Mouse (Mus musculus): ENCODE measurements around the gene Cbx1. TPM values are rescaled to one million over a fixed set of nuclear protein-coding genes. Genes with fewer than 3 reads are reported as not detected.
"Not testable (repeated sequence)": the region's sequence is repeated elsewhere in the genome, so short reads cannot be mapped to it uniquely, and the experiment has no call there.

Gene Cbx1
- polyA plus RNA-seq, 1 experiment = 51.4 TPM

DNA sequence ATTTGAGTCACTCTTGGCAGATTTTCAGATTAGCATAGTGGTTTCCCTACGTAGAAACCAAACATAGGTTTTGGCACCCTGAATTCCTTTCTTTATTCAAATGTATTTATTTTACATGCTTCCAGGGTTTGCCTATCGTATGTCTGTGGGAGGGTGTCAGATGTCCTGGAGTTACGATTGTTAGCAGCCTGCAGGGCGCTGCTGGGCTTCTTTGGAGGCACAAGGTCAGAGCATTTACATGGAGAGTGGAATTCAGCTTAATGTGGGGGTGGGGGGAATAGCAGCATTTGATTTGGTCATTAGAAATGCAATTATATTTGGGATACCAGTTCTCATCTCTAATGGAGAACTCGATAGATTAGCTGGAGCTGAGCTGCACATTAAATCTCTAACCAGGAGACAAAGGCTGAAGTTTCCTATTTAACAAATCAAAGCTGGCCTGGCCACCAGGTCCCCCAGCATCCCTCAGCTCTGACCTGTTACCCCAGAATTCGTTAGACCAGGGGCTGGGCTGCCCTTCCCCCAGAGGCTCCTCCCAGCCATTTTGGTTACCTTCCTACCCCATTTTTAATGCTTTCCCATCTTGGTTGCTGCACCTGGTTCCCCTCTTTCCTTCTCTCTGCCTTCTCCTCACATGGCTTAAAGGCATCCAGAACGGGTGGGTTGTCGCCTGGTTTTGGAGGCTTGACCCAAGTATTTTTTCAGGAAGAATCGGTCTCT lies 2.0 kb upstream of the Cbx1 start:
- TF ChIP-seq POLR2A (IDR thresholded peaks at IDR 0.05; ENCODE audit: borderline replicate concordance, low read depth, low read length) = no peak
- TF ChIP-seq CTCF (IDR thresholded peaks at IDR 0.05; ENCODE audit: low read depth, low read length) = no peak
- Histone ChIP-seq H3K27ac (ENCODE audit: insufficient read depth, low read depth, low read length) (no peak overlapping the region), H3K4me3 (ENCODE audit: insufficient read depth, low read length) (no peak overlapping the region), H3K4me1 (ENCODE audit: control insufficient read depth, insufficient read depth, low read length) (peaks cover 11% of the 10 kb centered on the region; the same call in 1 of the 2 replicates)

- Histone ChIP-seq H3K4me1 (ENCODE audit: control insufficient read depth, insufficient read depth, low read length) (peaks cover 23% of the 10 kb centered on the region), H3K27ac (ENCODE audit: insufficient read depth, low read depth, low read length) (peak overlapping the region; percentile 86; the same call in 1 of the 2 replicates), H3K4me3 (ENCODE audit: insufficient read depth, low read length) (peak overlapping the region; percentile 84)
- TF ChIP-seq CTCF (IDR thresholded peaks at IDR 0.05; ENCODE audit: low read depth, low read length) (no peak), POLR2A (IDR thresholded peaks at IDR 0.05; ENCODE audit: borderline replicate concordance, low read depth, low read length) (no peak)
These were observed 1.1 kb downstream of the Cbx1 start for GRCm38 (mm10) chr11:96789990-96790389.

DNA sequence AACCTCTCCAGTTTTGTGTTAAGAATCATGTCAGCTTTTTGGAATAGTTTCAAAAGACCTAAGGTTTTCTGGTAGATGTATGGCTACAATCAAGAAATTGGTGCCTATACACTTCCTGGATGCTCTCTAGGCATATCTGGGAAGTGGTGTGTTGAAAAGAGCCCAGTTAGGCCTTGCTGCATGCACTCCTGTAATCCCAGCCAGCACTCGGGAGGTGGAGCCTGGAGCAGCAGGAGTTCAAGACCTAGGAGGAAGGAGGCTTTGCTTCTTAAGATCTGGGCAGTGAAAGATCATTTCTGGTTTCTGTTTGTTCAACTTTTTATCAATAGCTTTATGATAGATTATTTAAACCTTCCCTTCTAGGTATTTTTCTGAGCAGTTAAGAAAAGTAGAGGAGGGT lies 1.8 kb downstream of the Cbx1 start:
- H3K27ac ChIP-seq (ENCODE audit: insufficient read depth, low read depth, low read length) = no peak overlapping the region
- H3K4me1 ChIP-seq (ENCODE audit: control insufficient read depth, insufficient read depth, low read length) = peaks cover 23% of the 10 kb centered on the region
- peak overlapping the region; percentile 11; the same call in 1 of the 2 replicates for H3K4me3 ChIP-seq (ENCODE audit: insufficient read depth, low read length)
- no peak for TF ChIP-seq POLR2A (IDR thresholded peaks at IDR 0.05; ENCODE audit: borderline replicate concordance, low read depth, low read length)
- no peak for TF ChIP-seq CTCF (IDR thresholded peaks at IDR 0.05; ENCODE audit: low read depth, low read length)

DNA sequence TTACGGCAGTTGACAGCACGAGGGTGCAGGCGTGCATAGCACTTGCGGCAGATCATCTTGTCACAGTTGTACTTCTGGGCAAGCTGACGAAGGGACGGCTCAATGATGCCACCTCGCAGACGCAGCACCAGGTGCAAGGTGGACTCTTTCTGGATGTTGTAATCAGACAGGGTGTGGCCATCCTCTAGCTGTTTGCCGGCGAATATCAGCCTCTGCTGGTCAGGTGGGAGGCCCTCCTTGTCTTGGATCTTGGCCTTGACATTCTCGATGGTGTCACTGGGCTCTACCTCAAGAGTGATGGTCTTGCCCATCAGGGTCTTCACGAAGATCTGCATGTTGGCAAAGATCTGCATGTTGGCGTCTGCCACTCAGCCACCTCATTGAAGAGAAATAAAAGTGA lies 6.6 kb downstream of the Cbx1 start:
- Histone ChIP-seq H3K27ac (ENCODE audit: insufficient read depth, low read depth, low read length) (no peak overlapping the region), H3K4me1 (ENCODE audit: control insufficient read depth, insufficient read depth, low read length) (peaks cover 23% of the 10 kb centered on the region), H3K4me3 (ENCODE audit: insufficient read depth, low read length) (no peak overlapping the region)
- no peak for TF ChIP-seq CTCF (IDR thresholded peaks at IDR 0.05; ENCODE audit: low read depth, low read length)
- TF ChIP-seq POLR2A (IDR thresholded peaks at IDR 0.05; ENCODE audit: borderline replicate concordance, low read depth, low read length) = no peak

DNA sequence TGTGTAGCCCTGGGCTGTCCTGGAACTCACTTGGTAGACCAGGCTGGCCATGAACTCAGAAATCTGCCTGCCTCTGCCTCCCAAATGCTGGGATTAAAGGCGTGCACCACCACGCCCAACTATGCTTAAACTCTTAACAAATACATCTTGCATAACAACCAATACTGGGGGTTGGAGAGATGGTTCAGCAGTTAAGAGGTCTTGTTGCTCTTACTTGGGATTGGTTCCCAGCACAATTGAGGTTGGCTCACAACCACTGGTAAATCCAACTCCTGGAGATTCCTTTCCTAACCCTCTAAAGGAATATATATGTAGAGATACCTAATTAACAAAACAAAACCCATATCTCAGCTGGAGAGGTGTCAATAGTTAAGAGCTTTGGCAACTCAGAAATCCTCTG lies 7.2 kb downstream of the Cbx1 start:
- Histone ChIP-seq H3K4me1 (ENCODE audit: control insufficient read depth, insufficient read depth, low read length) (peaks cover 19% of the 10 kb centered on the region), H3K4me3 (ENCODE audit: insufficient read depth, low read length) (no peak overlapping the region), H3K27ac (ENCODE audit: insufficient read depth, low read depth, low read length) (no peak overlapping the region)
- TF ChIP-seq POLR2A (IDR thresholded peaks at IDR 0.05; ENCODE audit: borderline replicate concordance, low read depth, low read length) (no peak), CTCF (IDR thresholded peaks at IDR 0.05; ENCODE audit: low read depth, low read length) (no peak)

DNA sequence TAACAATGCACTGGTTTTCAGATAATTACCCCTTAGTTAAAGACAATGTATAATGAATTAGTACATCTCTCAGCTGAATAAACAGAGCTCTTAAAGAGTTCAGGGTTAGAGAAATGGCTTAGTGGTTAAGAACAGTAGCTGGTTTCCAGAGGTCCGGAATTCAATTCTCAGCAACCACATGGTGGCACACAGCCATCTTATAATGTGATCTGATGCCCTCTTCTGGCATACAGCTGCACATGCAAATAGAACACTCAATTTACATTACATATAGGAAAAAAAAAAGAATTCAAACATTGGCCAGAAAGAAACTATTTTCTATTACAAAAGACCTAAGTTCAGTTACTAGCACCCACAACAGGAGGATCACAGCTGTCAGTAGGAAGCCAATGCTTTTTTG lies 7.7 kb downstream of the Cbx1 start:
- Histone ChIP-seq H3K27ac (ENCODE audit: insufficient read depth, low read depth, low read length) (no peak overlapping the region), H3K4me3 (ENCODE audit: insufficient read depth, low read length) (no peak overlapping the region), H3K4me1 (ENCODE audit: control insufficient read depth, insufficient read depth, low read length) (peaks cover 18% of the 10 kb centered on the region)
- TF ChIP-seq CTCF (IDR thresholded peaks at IDR 0.05; ENCODE audit: low read depth, low read length) = no peak
- TF ChIP-seq POLR2A (IDR thresholded peaks at IDR 0.05; ENCODE audit: borderline replicate concordance, low read depth, low read length) = no peak

DNA sequence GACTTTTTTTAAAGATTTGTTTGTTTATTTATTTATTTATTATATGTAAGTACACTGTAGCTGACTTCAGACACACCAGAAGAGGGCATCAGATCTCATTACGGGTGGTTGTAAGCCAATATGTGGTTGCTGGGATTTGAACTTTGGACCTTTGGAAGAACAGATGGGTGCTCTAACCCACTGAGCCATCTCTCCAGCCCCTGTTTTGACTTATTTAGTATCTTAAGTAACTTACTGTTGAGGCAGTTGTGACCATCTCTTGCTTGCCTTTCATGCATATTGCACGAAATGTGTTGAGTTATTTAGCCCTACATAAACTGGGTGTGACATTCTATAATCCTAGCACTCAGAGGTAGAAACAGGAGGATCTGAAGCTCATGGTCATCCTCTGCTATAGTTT lies 10.6 kb downstream of the Cbx1 start:
- no peak for TF ChIP-seq POLR2A (IDR thresholded peaks at IDR 0.05; ENCODE audit: borderline replicate concordance, low read depth, low read length)
- TF ChIP-seq CTCF (IDR thresholded peaks at IDR 0.05; ENCODE audit: low read depth, low read length) = no peak
- H3K27ac ChIP-seq (ENCODE audit: insufficient read depth, low read depth, low read length) = no peak overlapping the region

GRCm38 (mm10) chr11:96805606-96806005 lies 16.7 kb downstream of the Cbx1 start:
- no peak for TF ChIP-seq CTCF (IDR thresholded peaks at IDR 0.05; ENCODE audit: low read depth, low read length)
- no peak for TF ChIP-seq POLR2A (IDR thresholded peaks at IDR 0.05; ENCODE audit: borderline replicate concordance, low read depth, low read length)
- Histone ChIP-seq H3K4me3 (ENCODE audit: insufficient read depth, low read length) (no peak overlapping the region), H3K27ac (ENCODE audit: insufficient read depth, low read depth, low read length) (no peak overlapping the region), H3K4me1 (ENCODE audit: control insufficient read depth, insufficient read depth, low read length) (no peaks in the 10 kb centered on the region)

More for the DNA sequence above, 10.6 kb downstream of the Cbx1 start:
- Histone ChIP-seq H3K4me1 (ENCODE audit: control insufficient read depth, insufficient read depth, low read length) (peaks cover 5% of the 10 kb centered on the region; the same call in 1 of the 2 replicates), H3K4me3 (ENCODE audit: insufficient read depth, low read length) (no peak overlapping the region)

DNA sequence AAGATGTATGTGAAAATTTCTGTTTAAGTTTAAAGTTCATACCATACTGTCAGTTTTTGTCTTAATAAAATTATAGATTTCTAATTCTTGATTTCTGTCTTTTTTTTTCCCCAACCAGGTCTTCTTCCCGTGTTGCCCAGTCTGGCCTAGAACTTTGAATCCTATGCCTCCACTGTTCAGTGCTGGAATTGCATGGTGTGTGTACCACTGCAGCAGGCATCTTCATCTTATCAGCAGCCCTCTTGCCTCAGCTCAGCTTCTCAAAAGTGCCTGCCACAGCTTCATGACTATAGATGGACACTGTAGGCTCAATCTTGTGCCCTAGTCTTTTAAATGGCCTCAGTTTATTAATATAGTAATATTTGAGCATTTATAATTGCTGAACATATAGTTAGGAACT lies 19.1 kb downstream of the Cbx1 start:
- TF ChIP-seq CTCF (IDR thresholded peaks at IDR 0.05; ENCODE audit: low read depth, low read length) (no peak), POLR2A (IDR thresholded peaks at IDR 0.05; ENCODE audit: borderline replicate concordance, low read depth, low read length) (no peak)
- Histone ChIP-seq H3K4me3 (ENCODE audit: insufficient read depth, low read length) (no peak overlapping the region), H3K4me1 (ENCODE audit: control insufficient read depth, insufficient read depth, low read length) (no peaks in the 10 kb centered on the region), H3K27ac (ENCODE audit: insufficient read depth, low read depth, low read length) (no peak overlapping the region)

DNA sequence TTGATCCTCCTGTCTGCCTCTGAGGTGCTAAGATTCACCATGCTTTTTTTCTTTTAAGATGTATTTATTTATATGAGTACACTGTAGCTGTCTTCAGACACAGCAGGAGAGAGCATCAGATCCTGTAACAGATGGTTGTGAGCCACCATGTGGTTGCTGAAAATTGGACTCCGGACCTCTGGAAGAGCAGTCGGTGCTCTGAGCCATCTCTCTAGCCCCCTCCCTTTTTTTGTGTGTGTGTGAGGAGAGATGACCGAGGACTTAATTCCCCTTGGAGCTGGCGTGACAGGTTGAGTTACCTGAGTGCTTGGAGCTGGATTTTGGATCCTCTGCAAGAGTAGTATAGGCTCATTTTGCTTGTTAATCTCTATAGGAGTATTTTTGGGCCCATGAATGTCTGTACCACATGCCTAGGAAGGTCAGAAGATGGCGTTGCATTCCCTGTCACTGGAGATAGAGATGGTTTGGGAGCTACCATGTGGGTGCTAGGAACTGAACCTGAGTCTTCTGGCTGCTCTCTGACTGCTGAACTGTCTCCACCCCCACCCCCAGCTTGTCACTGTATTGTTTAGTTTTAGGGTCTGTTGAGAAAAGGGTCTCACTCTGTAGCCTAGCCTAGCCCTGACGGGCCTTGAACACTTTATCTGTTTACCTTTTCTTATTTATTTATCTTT lies 20.8 kb downstream of the Cbx1 start:
- Histone ChIP-seq H3K4me3 (ENCODE audit: insufficient read depth, low read length) (no peak overlapping the region), H3K4me1 (ENCODE audit: control insufficient read depth, insufficient read depth, low read length) (no peaks in the 10 kb centered on the region), H3K27ac (ENCODE audit: insufficient read depth, low read depth, low read length) (no peak overlapping the region)
- no peak for TF ChIP-seq CTCF (IDR thresholded peaks at IDR 0.05; ENCODE audit: low read depth, low read length)
- no peak for TF ChIP-seq POLR2A (IDR thresholded peaks at IDR 0.05; ENCODE audit: borderline replicate concordance, low read depth, low read length)

GRCm38 (mm10) chr11:96811188-96811587 lies 22.3 kb downstream of the Cbx1 start:
- not testable (repeated sequence) for H3K4me1 ChIP-seq (ENCODE audit: control insufficient read depth, insufficient read depth, low read length); H3K27ac ChIP-seq (ENCODE audit: insufficient read depth, low read depth, low read length)

More at GRCm38 (mm10) chr11:96811188-96811587, 22.3 kb downstream of the Cbx1 start:
- H3K4me3 ChIP-seq (ENCODE audit: insufficient read depth, low read length) = not testable (repeated sequence)

Data from bone marrow macrophage, adult 2 months (primary cell).